Mouse (Mus musculus) limb, embryonic 12.5 days (tissue): Measurements from ENCODE around the gene Spen. TPM values are rescaled to one million over a fixed set of nuclear protein-coding genes. Genes with fewer than 3 reads are reported as not detected.
"Not testable (repeated sequence)": the region's sequence is repeated elsewhere in the genome, so short reads cannot be mapped to it uniquely, and the experiment has no call there.

ENCODE experiments used
- ATAC-seq: fragments of 200-750 bp; cut with Nextera tagmentation; 2 replicates; pipeline ENCODE4 v1.8.0; 2017; ENCODE audit warnings: low read depth, moderate TSS enrichment; ENCODE audit not compliant: insufficient number of reproducible peaks, insufficient read depth, low FRiP score, low TSS enrichment
- H3K27ac ChIP-seq: fragments of 300-500 bp; sonication (generic); 2 replicates; pipeline ENCODE4 v1.5.1; 2016; ENCODE audit warnings: mild to moderate bottlenecking, moderate library complexity
- H3K27me3 ChIP-seq: fragments of 300-500 bp; sonication (generic); 2 replicates; pipeline ENCODE4 v1.6.1; 2016; ENCODE audit warnings: mild to moderate bottlenecking, moderate library complexity
- H3K36me3 ChIP-seq: fragments of 300-500 bp; sonication (generic); 2 replicates; pipeline ENCODE4 v1.6.1; 2016; ENCODE audit warnings: mild to moderate bottlenecking, moderate library complexity
- H3K4me1 ChIP-seq: fragments of 300-500 bp; sonication (generic); replicated peaks from 2 replicates; pipeline ENCODE4 v1.6.1; 2016
- H3K4me2 ChIP-seq: fragments of 300-500 bp; sonication (generic); 2 replicates; pipeline ENCODE4 v1.6.1; 2016; ENCODE audit warnings: mild to moderate bottlenecking, moderate library complexity
- H3K4me3 ChIP-seq: fragments of 300-500 bp; sonication (generic); replicated peaks from 2 replicates; pipeline ENCODE4 v1.5.1; 2016; ENCODE audit warnings: mild to moderate bottlenecking
- H3K9ac ChIP-seq: fragments of 300-500 bp; sonication (generic); replicated peaks from 2 replicates; pipeline ENCODE4 v1.6.1; 2016; ENCODE audit warnings: mild to moderate bottlenecking, moderate library complexity
- H3K9me3 ChIP-seq: fragments of 300-500 bp; sonication (generic); 2 replicates; pipeline ENCODE4 v1.6.1; 2016; ENCODE audit warnings: mild to moderate bottlenecking, moderate library complexity
- WGBS: fragments of 180-500 bp; shearing (Covaris S2); methylation state at CpG from one replicate; pipeline ENCODE4 v1.1.7; 2016; 5-methylcytosine and 5-hydroxymethylcytosine counted together
- polyA plus RNA-seq: library from polyadenylated mRNA; unstranded; fragments of >200 nt; fragmentation: Nextera tagmentation; extraction: Ambion mirVana; gene quantifications from 2 replicates; pipeline ENCODE4 v1.2.1, GENCODE M21; 2016

Gene Spen
- polyA plus RNA-seq, 1 experiment from 2014 or later: 14.1 TPM

DNA sequence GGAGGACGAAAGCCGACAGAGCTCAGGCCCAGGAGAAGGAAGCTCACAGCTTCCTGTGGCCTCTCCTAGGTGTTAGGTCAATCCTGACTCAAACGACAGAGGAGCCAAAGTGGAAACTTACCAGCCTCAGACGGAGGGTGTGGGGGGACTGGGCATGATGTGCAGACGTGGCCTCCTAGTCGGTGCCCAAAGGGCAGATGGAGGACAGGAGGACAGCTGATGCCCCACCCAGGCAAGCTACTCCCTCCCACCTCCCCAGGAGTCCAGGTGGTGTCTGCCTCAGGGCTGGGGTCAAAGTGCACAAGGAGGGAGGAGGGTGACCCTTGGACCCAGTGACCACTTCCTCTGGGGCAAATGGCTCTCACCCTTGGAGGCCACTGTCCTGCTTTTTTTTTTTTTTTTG lies 32.9 kb upstream of the Spen start:
- H3K4me1 ChIP-seq: peaks cover 9% of the 10 kb centered on the region
- no peak for ATAC-seq
- no peaks in the 10 kb centered on the region for H3K27me3 ChIP-seq
- no peak overlapping the region for H3K9ac ChIP-seq
- WGBS: 50% methylated on average over 6 of the region's 6 CpGs
- no peak overlapping the region for H3K4me2 ChIP-seq
- H3K9me3 ChIP-seq: no peaks in the 10 kb centered on the region
- no peak overlapping the region for H3K4me3 ChIP-seq
- H3K27ac ChIP-seq: no peak overlapping the region
- peaks cover 3% of the 10 kb centered on the region; the same call in 1 of the 2 replicates for H3K36me3 ChIP-seq

- no peak overlapping the region for H3K9ac ChIP-seq
- H3K4me1 ChIP-seq: peaks cover 9% of the 10 kb centered on the region
- no peak overlapping the region for H3K4me3 ChIP-seq
- no peaks in the 10 kb centered on the region for H3K36me3 ChIP-seq
- ATAC-seq: no peak
- H3K4me2 ChIP-seq: no peak overlapping the region
- H3K27ac ChIP-seq: no peak overlapping the region
- WGBS: 68% methylated on average over 1 of the region's 1 CpGs
- no peaks in the 10 kb centered on the region for H3K9me3 ChIP-seq
- no peaks in the 10 kb centered on the region for H3K27me3 ChIP-seq
Measured at GRCm38 (mm10) chr4:141570821-141571220, 32.4 kb upstream of the Spen start.

DNA sequence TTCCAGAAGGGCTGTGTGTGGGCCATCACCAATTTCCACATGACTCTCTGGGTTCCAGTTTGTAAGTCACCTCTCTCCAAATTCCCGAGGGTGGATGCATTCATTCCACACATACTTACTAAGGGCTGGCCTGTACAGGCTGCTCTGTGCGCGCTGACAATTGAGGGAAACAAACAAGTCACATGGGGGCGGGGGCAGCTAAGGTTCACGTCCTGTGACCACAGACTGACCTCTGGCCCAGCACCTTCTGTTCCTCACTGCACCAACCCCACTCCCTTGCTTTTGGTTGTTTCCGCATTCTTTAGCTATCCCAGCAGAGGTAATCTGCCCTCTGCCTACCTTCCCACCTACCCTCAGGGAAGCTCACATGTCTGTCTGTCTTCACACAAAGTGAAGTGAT lies 31.6 kb upstream of the Spen start:
- Histone ChIP-seq H3K9me3 (no peaks in the 10 kb centered on the region), H3K36me3 (no peaks in the 10 kb centered on the region), H3K4me3 (no peak overlapping the region), H3K27ac (no peak overlapping the region), H3K4me2 (no peak overlapping the region), H3K9ac (no peak overlapping the region), H3K27me3 (no peaks in the 10 kb centered on the region), H3K4me1 (peaks cover 9% of the 10 kb centered on the region)
- 66% methylated on average over 6 of the region's 6 CpGs for WGBS
- ATAC-seq: no peak

DNA sequence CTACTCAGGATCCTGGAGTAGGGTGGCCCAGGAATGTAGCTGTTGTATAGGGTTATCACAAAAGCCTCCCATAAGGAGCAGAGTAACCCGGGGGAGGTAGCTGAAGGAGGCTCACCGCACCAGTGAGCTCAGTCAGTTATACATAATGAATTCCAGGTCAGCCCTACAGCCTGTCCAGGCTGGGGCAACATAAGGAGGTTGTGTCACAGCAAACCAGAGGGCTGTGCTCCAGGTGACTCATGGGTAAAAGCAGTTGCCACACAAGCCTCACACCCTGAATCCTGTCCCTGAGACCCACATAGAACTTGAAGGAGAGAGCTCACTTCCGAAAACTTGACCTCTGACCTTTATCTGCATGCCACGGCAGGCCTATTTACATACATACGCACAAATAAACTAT lies 30.6 kb upstream of the Spen start:
- Histone ChIP-seq H3K9ac (no peak overlapping the region), H3K4me2 (no peak overlapping the region), H3K4me3 (no peak overlapping the region), H3K27me3 (no peaks in the 10 kb centered on the region), H3K9me3 (no peaks in the 10 kb centered on the region), H3K36me3 (no peaks in the 10 kb centered on the region), H3K4me1 (peaks cover 9% of the 10 kb centered on the region; the same call in 1 of the 2 replicates), H3K27ac (no peak overlapping the region)
- 78% methylated on average over 5 of the region's 5 CpGs for WGBS
- ATAC-seq: no peak

- H3K9ac ChIP-seq, H3K27me3 ChIP-seq, H3K4me3 ChIP-seq, H3K27ac ChIP-seq, H3K36me3 ChIP-seq, H3K4me2 ChIP-seq, H3K4me1 ChIP-seq, H3K9me3 ChIP-seq, ATAC-seq: not testable (repeated sequence)
- WGBS: 85% methylated on average over 7 of the region's 7 CpGs
Measured at GRCm38 (mm10) chr4:141567174-141567573, 28.8 kb upstream of the Spen start.

DNA sequence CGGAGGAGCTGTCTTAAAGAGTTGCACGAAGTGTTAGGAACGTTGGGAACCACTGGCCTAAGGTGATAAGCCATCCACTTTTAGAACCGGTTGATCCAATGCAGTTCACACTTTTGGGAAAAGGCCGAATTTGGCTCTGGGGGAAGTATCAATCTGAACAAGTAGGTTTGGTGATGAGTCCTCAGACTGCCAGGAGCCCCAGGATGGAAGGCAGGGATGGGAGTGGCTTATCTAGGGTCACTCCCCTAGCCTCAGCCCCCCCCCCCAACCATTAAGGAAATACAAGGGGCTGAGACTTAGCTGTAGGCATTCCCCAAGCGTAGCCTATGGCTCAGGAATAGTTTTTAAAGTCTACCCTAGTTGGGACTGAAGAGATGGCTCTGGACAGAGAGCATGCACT lies 27.8 kb upstream of the Spen start:
- H3K9ac ChIP-seq: no peak overlapping the region
- H3K27ac ChIP-seq: no peak overlapping the region
- no peaks in the 10 kb centered on the region for H3K36me3 ChIP-seq
- H3K4me3 ChIP-seq: no peak overlapping the region
- no peaks in the 10 kb centered on the region for H3K4me1 ChIP-seq
- 86% methylated on average over 6 of the region's 6 CpGs for WGBS
- ATAC-seq: no peak
- no peak overlapping the region for H3K4me2 ChIP-seq
- H3K27me3 ChIP-seq: no peaks in the 10 kb centered on the region
- no peaks in the 10 kb centered on the region for H3K9me3 ChIP-seq

GRCm38 (mm10) chr4:141565325-141565724 lies 26.9 kb upstream of the Spen start:
- no peaks in the 10 kb centered on the region for H3K9me3 ChIP-seq
- no peak overlapping the region for H3K4me3 ChIP-seq
- no peaks in the 10 kb centered on the region for H3K36me3 ChIP-seq
- no peak overlapping the region for H3K4me2 ChIP-seq
- H3K4me1 ChIP-seq: no peaks in the 10 kb centered on the region
- no peak for ATAC-seq
- H3K27me3 ChIP-seq: no peaks in the 10 kb centered on the region
- no peak overlapping the region for H3K9ac ChIP-seq
- H3K27ac ChIP-seq: no peak overlapping the region
- 68% methylated on average over 7 of the region's 7 CpGs for WGBS

DNA sequence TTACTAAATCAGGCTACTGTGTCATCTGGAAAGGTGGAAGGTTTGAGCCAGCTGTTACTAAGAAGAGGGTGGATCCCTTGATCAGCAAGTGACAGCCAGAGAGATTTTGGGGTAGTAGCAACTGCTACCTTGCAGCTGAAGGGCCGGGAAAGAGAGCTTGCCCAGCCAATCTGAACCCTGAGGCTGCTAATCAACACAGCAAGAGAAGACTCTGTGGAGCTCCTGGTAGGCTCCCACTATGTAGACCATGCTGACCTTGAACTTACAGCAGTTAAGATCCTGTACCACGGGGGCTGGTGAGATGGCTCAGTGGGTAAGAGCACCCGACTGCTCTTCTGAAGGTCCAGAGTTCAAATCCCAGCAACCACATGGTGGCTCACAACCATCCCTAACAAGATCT lies 26.3 kb upstream of the Spen start:
- no peak for ATAC-seq
- Histone ChIP-seq H3K9me3 (no peaks in the 10 kb centered on the region), H3K36me3 (no peaks in the 10 kb centered on the region), H3K27me3 (no peaks in the 10 kb centered on the region), H3K9ac (no peak overlapping the region), H3K27ac (no peak overlapping the region), H3K4me1 (no peaks in the 10 kb centered on the region), H3K4me3 (no peak overlapping the region), H3K4me2 (no peak overlapping the region)
- WGBS: 72% methylated on average over 3 of the region's 3 CpGs

- no peak overlapping the region for H3K27ac ChIP-seq
- H3K36me3 ChIP-seq: no peaks in the 10 kb centered on the region
- no peaks in the 10 kb centered on the region for H3K27me3 ChIP-seq
- 94% methylated on average over 4 of the region's 4 CpGs for WGBS
- H3K9ac ChIP-seq: no peak overlapping the region
- no peak for ATAC-seq
- no peak overlapping the region for H3K4me3 ChIP-seq
- H3K4me2 ChIP-seq: no peak overlapping the region
- H3K4me1 ChIP-seq: no peaks in the 10 kb centered on the region
- no peaks in the 10 kb centered on the region for H3K9me3 ChIP-seq
Measured at GRCm38 (mm10) chr4:141564209-141564608, 25.8 kb upstream of the Spen start.

GRCm38 (mm10) chr4:141562281-141562680 lies 23.9 kb upstream of the Spen start:
- Histone ChIP-seq H3K4me2 (no peak overlapping the region), H3K4me1 (peaks cover 12% of the 10 kb centered on the region), H3K9me3 (no peaks in the 10 kb centered on the region), H3K27me3 (no peaks in the 10 kb centered on the region), H3K27ac (no peak overlapping the region), H3K9ac (no peak overlapping the region), H3K4me3 (no peak overlapping the region), H3K36me3 (no peaks in the 10 kb centered on the region)
- WGBS: 88% methylated on average over 11 of the region's 11 CpGs
- no peak for ATAC-seq

DNA sequence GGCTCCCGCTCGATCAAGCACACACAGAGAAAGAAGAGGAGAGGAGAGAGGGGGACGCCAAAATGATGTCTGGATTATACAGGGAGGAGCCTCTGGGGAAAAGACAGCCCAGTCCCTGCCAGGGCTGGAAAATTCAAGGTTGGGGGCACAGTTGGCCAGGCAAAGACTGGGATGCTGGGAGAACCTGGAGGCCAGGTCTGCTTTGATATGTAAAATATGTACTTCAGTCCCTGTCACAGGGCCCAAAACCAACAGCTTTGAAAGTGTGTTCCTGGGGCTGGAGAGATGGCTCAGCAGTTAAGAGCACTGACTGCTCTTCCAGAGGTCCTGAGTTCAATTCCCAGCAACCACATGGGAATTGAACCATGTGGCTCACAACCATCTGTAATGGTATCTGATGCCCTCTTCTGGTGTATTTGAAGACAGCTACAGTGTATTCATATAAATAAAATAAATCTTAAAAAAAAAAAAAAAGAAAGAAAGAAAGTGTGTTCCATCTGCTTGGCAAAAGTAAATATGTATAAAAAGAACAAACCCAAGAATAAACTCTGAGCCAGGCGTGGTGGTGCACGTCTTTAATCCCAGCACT lies 23.0 kb upstream of the Spen start:
- H3K27me3 ChIP-seq, H3K4me2 ChIP-seq, H3K36me3 ChIP-seq, H3K9me3 ChIP-seq, H3K4me3 ChIP-seq, H3K9ac ChIP-seq, H3K27ac ChIP-seq, ATAC-seq: not testable (repeated sequence)
- H3K4me1 ChIP-seq: peaks cover 12% of the 10 kb centered on the region
- WGBS: 83% methylated on average over 5 of the region's 5 CpGs

- Histone ChIP-seq H3K9me3 (no peaks in the 10 kb centered on the region), H3K4me2 (peak overlapping the region; percentile 85), H3K9ac (peak overlapping the region; percentile 57), H3K27me3 (no peaks in the 10 kb centered on the region), H3K27ac (peak overlapping the region; percentile 91), H3K4me3 (peak overlapping the region; percentile 43), H3K36me3 (no peaks in the 10 kb centered on the region), H3K4me1 (peaks cover 12% of the 10 kb centered on the region)
- WGBS: 2% methylated on average over 9 of the region's 9 CpGs
- ATAC-seq: peak; percentile 61; the same call in 1 of the 2 replicates
Measured at GRCm38 (mm10) chr4:141559898-141560263, 21.5 kb upstream of the Spen start.
